Mouse (Mus musculus) CH12.LX (cell line): ENCODE results near the gene Ccdc130.

ENCODE experiments used
- BHLHE40 ChIP-seq: IDR thresholded peaks from 2 replicates; pipeline ENCODE4 v1.6.1; 2011; ENCODE audit warnings: mild to moderate bottlenecking, low read depth, low read length, improper control_type of control experiment
- CHD1 ChIP-seq: IDR thresholded peaks from 2 replicates; pipeline ENCODE4 v1.6.1; 2012; ENCODE audit warnings: low read depth, low read length, improper control_type of control experiment, inconsistent platforms
- CTCF ChIP-seq, 2 experiments: IDR thresholded peaks in 1 of 2; conservative IDR thresholded peaks in 1 of 2; 2 replicates each; pipeline ENCODE4 v1.5.1; 2011 to 2012; ENCODE audit warnings: low read depth in 2 of 2, low read length in 2 of 2, improper control_type of control experiment in 1 of 2, inconsistent platforms in 1 of 2, mild to moderate bottlenecking in 1 of 2, moderate library complexity in 1 of 2
- E2F4 ChIP-seq: IDR thresholded peaks from 2 replicates; pipeline ENCODE4 v1.6.1; 2011; ENCODE audit warnings: low read depth, low read length, improper control_type of control experiment; ENCODE audit not compliant: insufficient replicate concordance
- ETS1 ChIP-seq: conservative IDR thresholded peaks from 2 replicates; pipeline ENCODE4 v1.6.1; 2012; ENCODE audit warnings: low read depth, mild to moderate bottlenecking, inconsistent platforms, low read length, improper control_type of control experiment, moderate library complexity
- IRF4 ChIP-seq: IDR thresholded peaks from 2 replicates; pipeline ENCODE4 v1.6.1; 2014; ENCODE audit warnings: low read depth, mild to moderate bottlenecking, inconsistent platforms, low read length, improper control_type of control experiment
- POLR2A ChIP-seq: IDR thresholded peaks from 2 replicates; pipeline ENCODE4 v1.6.1; 2011; ENCODE audit warnings: low read depth, mild to moderate bottlenecking, improper control_type of control experiment, low read length
- RAD21 ChIP-seq: IDR thresholded peaks from 2 replicates; pipeline ENCODE4 v1.6.1; 2011; ENCODE audit warnings: low read depth, mild to moderate bottlenecking, low read length, improper control_type of control experiment, moderate library complexity
- ZC3H11A ChIP-seq: IDR thresholded peaks from 2 replicates; pipeline ENCODE4 v1.6.1; 2012; ENCODE audit warnings: low read depth, mild to moderate bottlenecking, inconsistent platforms, low read length, improper control_type of control experiment

GRCm38 (mm10) chr8:84236410-84236997, 33.7 kb downstream of the Ccdc130 start:
- TF ChIP-seq E2F4 (no peak), RAD21 (no peak), ZC3H11A (no peak), CTCF (conservative IDR thresholded peaks at IDR 0.05 in 1 of 2, IDR thresholded peaks at IDR 0.05 in 1 of 2; ENCODE audit: low read depth in 2 of 2, low read length in 2 of 2) (no peak), CHD1 (no peak), POLR2A (no peak), BHLHE40 (no peak), IRF4 (no peak), ETS1 (no peak)
